Mouse (Mus musculus) spleen, adult 12 weeks (tissue): ENCODE measurements around the gene Kat5.
A peak's percentile ranks its signal among the peaks of the same experiment; 100 is the strongest.

Experiments
- DNase-seq: peaks from one replicate; pipeline ENCODE4 v3.0.0; 2022; ENCODE audit warnings: low spot score

Kat5 gene

GRCm38 (mm10) chr19:5629907-5630306, 19.9 kb upstream of the Kat5 start:
- no peak for DNase-seq

GRCm38 (mm10) chr19:5625311-5625710, 15.3 kb upstream of the Kat5 start:
- DNase-seq = no peak

- no peak for DNase-seq
Observed at GRCm38 (mm10) chr19:5621884-5622283, 11.8 kb upstream of the Kat5 start.

GRCm38 (mm10) chr19:5620007-5620406, 10.0 kb upstream of the Kat5 start:
- no peak for DNase-seq

GRCm38 (mm10) chr19:5614953-5615352, 4.9 kb upstream of the Kat5 start:
- DNase-seq = no peak

- no peak for DNase-seq
Observed at GRCm38 (mm10) chr19:5612762-5613411, 2.9 kb upstream of the Kat5 start.

GRCm38 (mm10) chr19:5611973-5612372, 1.9 kb upstream of the Kat5 start:
- DNase-seq = no peak

GRCm38 (mm10) chr19:5609171-5609546, 878 bp downstream of the Kat5 start:
- no peak for DNase-seq

- DNase-seq = no peak
Observed at GRCm38 (mm10) chr19:5608707-5609106, 1.3 kb downstream of the Kat5 start.

- DNase-seq = no peak
Observed at GRCm38 (mm10) chr19:5607705-5608410, 2.2 kb downstream of the Kat5 start.

GRCm38 (mm10) chr19:5606196-5606595, 3.8 kb downstream of the Kat5 start:
- DNase-seq = no peak

GRCm38 (mm10) chr19:5605126-5605525, 4.9 kb downstream of the Kat5 start:
- DNase-seq = no peak

- no peak for DNase-seq
Observed at GRCm38 (mm10) chr19:5603664-5604063, 6.4 kb downstream of the Kat5 start.

- peak; percentile 65 for DNase-seq
Observed at GRCm38 (mm10) chr19:5601752-5602541, 8.1 kb downstream of the Kat5 start, which contains the start of gene Rnaseh2c. Gene Rnaseh2c, plus strand, starts transcription at chr19:5601873.

GRCm38 (mm10) chr19:5599224-5599623, 10.8 kb downstream of the Kat5 start:
- no peak for DNase-seq

- DNase-seq = no peak
Observed at GRCm38 (mm10) chr19:5591888-5592287, 18.1 kb downstream of the Kat5 start.

GRCm38 (mm10) chr19:5589159-5589558, 20.9 kb downstream of the Kat5 start:
- DNase-seq = no peak

- no peak for DNase-seq
Observed at GRCm38 (mm10) chr19:5581995-5582394, 28.0 kb downstream of the Kat5 start.

GRCm38 (mm10) chr19:5580776-5581175, 29.3 kb downstream of the Kat5 start:
- DNase-seq = no peak

- DNase-seq = no peak
Observed at GRCm38 (mm10) chr19:5579971-5580370, 30.1 kb downstream of the Kat5 start.

- no peak for DNase-seq
Observed at GRCm38 (mm10) chr19:5575336-5575735, 34.7 kb downstream of the Kat5 start.

GRCm38 (mm10) chr19:5572331-5573125, 37.5 kb downstream of the Kat5 start:
- DNase-seq = no peak
